Mouse (Mus musculus) c-Kit-positive CD71-negative TER-119-negative erythroid progenitor cells, embryonic 14.5 days (primary cell): ENCODE measurements around the gene Nt5c3b.

Experiments used
- DNase-seq: peaks from one replicate; pipeline ENCODE4 v3.0.0-alpha.2; 2013; ENCODE audit warnings: low read depth

Gene Nt5c3b

GRCm38 (mm10) chr11:100377989-100378388 lies 63.6 kb downstream of the Nt5c3b start:
- DNase-seq: no peak

GRCm38 (mm10) chr11:100376746-100377389 lies 64.7 kb downstream of the Nt5c3b start:
- no peak for DNase-seq

GRCm38 (mm10) chr11:100376005-100376404 lies 65.6 kb downstream of the Nt5c3b start:
- no peak for DNase-seq

GRCm38 (mm10) chr11:100375127-100375526 lies 66.5 kb downstream of the Nt5c3b start:
- no peak for DNase-seq
